Mouse (Mus musculus): ENCODE results near the gene Cdiptos.

DNA sequence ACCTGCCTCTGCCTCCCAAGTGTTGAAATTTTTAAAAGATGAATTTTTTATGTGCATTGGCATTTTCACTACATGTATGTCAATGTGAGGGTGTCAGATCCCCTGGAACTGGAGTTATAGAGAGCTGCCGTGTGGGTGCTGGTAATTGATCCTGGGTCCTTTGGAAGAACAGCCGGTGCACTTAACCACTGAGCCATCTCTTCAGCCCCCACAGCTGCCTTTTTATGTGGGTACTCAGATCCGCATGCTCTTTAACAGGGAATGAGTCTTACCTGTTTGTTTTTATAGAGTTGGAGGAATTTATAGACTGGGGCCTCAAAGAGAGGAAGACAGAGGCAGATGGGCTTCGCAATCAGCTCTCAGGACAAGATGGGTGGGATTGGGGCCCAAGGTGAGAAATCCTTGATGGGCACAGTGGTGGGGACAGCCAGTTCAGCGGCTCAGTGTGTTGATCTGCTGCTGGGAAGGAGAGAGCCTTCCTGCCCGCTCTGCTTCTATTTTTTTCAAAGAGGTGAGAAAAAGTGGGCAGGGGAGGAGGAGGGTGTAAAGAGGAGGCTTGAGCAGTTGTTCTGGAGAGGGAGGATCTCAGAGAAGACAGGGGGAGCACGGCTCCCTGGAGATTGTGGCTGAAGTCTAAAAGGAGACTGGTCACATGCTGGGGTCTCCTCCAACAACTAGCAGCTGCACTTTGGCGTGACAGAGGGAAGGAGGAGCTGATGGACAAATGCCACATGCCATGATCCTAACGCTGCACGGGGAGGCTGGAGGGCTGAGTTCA is 9.0 kb upstream of the Cdiptos start:
- TF ChIP-seq CTCF (IDR thresholded peaks at IDR 0.05; ENCODE audit: low read depth, low read length), result no peak
- TF ChIP-seq POLR2A (IDR thresholded peaks at IDR 0.05; ENCODE audit: insufficient read depth, low read length), result no peak
- TF ChIP-seq EP300 (IDR thresholded peaks at IDR 0.05; ENCODE audit: insufficient read depth, low read depth, low read length), result no peak
